Mouse (Mus musculus) thymus, postnatal 14 days (tissue): ENCODE data around the gene Trim56.
"Not testable (repeated sequence)": the region's sequence is repeated elsewhere in the genome, so short reads cannot be mapped to it uniquely, and the experiment has no call there.

Experiments
- DNase-seq: peaks from one replicate; pipeline ENCODE4 v3.0.0; 2021

Gene Trim56

DNA sequence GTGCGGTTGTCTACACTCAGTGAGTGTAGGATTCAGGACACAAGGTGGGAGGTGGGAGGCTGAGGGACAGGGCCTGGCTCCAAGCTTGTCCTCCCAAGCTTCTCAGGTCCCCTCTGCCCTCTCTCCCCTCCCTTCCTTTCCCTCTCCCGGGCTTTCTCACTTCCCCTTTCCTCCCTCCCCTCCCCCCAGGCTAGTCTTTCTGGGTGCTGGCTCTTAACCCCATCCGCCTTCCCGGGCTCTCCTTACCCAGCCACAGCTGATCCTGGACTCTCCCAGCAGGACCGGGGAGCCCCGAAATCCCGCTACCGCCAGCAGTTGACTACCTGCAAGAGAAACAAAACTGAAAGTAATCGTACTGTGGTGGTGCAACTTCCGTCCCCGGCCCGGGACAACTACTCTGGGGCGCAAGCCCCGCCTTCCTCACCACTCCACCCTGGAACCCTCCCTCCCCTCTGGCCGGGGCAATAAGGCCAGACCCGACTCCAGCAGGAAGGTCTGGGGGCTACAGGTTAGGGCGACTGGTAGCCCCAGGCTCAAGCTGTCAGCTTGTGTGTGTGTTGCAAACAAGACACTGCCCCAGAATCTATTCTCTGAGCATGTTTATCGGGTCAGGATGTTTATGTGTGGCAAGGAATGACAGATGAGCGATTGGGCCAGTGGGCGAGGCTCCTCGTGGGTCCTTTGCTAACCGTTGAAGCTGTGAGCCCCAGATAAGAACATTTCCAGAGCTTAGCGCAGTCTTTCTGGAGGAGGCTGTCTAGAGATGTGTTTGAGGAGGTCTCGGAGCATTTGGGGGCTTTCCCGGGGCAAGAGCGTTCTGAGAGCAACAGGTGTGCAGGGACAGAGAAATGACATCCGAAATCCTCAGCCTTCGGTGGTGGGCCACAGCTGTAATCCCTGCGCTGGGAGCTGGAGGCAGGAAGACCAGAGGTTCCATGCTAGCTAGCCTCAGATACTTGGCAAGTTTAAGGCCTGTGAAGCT lies at the start of gene Trim56:
Trim56 (minus strand) TSS at position 344 of the 982 bp plus-strand sequence.
- peak; percentile 87 for DNase-seq

- DNase-seq = no peak
Measured at GRCm38 (mm10) chr5:137161853-137162252, 45.8 kb upstream of the Trim56 start.

DNA sequence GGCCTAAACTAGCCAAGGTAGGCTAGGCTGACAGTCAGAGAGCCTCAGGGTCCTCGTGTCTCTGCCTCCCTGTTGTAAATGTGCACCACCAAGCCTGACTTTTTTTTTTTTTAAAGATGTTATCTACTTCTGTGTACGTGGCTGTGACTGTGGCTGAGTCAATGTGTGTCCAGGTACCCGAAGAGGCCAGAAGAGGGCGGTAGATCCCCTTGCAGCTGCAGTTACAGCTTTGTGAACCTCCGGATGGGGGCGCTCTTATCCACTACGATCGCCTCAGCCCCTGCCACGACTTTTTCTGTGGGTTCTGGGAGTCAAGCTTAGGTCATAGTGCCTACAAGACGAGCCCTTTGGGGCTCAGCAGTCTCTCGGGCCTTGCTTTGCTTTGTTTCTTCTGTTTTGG lies 43.5 kb upstream of the Trim56 start:
- peak; percentile 91 for DNase-seq

GRCm38 (mm10) chr5:137153289-137153688 lies 37.3 kb upstream of the Trim56 start:
- DNase-seq = no peak

DNA sequence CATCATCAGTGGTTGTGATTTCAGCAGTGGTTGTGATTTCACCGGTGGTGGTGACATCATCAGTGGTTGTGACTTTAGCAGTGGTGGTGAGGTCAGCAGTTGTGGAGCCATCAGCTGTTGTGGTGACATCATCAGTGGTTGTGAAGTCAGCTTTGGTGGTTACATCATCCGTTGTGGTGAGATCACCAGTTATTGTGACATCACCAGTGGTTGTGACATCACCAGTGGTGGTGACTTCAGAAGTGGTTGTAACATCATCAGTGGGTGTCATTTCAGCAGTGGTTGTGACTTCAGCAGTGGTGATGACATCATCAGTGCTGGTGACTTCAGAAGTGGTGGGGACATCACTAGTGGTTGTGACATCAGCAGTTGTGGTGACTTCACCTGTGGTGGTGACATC lies 36.6 kb upstream of the Trim56 start:
- no peak for DNase-seq

GRCm38 (mm10) chr5:137149272-137149882 lies 33.4 kb upstream of the Trim56 start, which contains the start of gene Muc3:
Gene Muc3 (minus strand): TSS chr5:137149322.
- not testable (repeated sequence) for DNase-seq

DNA sequence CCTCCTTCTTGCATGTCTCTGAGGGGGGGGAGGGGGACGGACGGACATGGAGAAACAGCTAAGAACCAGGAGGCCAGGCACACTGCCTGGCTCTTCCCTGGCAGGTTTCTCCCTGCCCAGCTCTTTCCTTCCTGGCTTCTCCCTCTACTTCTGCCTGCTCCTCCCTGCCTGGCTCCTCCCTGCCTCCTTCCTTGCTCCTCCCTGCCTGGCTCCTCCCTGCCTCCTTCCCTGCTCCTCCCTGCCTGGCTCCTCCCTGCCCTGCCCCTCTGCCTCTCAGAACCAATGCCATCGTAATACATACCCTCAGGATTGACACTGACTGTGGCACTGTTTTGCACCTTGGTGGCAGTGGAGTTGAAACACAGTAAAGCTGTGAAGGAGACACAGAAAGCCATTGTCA lies 24.8 kb upstream of the Trim56 start:
- no peak for DNase-seq

- DNase-seq = no peak
Measured at GRCm38 (mm10) chr5:137138977-137139376, 23.0 kb upstream of the Trim56 start.

DNA sequence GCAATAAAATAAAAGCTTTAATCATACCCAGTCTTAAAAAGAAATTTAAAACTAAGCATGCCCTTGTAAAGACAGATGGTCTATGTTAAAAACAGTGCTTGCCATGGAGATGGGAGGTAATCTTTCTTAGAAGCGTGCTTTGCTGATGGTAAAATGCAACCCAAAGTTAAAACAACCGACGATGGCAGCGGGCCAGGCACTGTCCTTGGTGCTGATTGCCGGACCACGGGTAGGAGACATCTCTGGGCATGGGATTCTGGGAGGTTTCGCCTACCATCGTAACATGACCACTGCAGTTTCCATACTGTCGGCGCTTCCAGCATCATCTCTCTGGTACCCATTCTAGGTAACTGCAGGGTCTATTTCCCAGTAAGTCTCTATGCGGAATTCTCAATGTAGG lies 18.9 kb upstream of the Trim56 start:
- DNase-seq = no peak

DNA sequence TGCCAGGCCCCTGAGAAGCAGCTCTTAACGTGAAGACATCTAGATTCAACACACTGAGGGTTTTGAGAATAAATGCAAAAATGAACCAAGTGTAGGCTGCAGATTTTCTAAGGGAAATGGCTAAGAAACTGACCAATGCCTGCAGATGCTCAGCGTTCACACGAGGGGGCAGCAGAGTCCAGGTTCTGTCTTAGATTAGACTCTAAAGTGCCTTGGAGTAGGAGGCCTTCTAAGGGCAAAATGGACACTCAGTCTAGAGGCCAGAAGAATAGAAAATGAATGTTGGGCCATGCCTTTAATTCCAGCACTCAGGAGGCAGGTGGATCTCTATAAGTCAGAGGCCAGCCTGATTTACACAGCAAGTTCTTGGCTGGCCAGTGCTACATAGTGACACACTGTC lies 15.5 kb upstream of the Trim56 start:
- DNase-seq = peak; percentile 56

GRCm38 (mm10) chr5:137129281-137129680 lies 13.3 kb upstream of the Trim56 start:
- DNase-seq = no peak

- DNase-seq = no peak
Measured at GRCm38 (mm10) chr5:137123516-137123915, 7.5 kb upstream of the Trim56 start.

DNA sequence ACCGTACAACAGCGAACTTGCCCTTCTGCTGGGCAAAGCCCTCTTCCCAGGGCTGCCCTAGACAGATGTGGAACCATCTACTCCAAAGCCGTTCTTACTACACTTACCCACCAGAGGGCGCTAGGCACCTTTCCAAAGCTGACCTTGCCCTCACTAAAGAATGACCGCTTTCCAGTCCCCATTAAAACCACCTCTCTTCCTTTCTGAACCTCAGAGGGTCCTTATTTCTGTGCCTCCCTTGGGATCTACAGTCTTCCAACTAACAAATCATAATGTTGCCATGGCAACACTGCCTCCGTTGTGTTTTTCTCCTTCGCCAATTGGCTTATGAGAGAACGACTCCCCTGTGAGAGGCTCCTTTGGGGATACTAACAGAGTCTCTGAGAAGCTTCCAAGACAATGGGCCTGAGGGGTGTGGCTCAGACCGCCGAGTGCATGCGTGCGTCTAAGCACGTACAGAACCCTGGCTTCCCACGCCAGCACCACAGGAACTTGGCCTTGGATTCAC lies 6.7 kb upstream of the Trim56 start:
- DNase-seq = peak; percentile 77

GRCm38 (mm10) chr5:137121280-137121679 lies 5.3 kb upstream of the Trim56 start:
- no peak for DNase-seq

- no peak for DNase-seq
Measured at GRCm38 (mm10) chr5:137118878-137119277, 2.9 kb upstream of the Trim56 start.

- not testable (repeated sequence) for DNase-seq
Measured at GRCm38 (mm10) chr5:137117994-137118393, 2.0 kb upstream of the Trim56 start.

DNA sequence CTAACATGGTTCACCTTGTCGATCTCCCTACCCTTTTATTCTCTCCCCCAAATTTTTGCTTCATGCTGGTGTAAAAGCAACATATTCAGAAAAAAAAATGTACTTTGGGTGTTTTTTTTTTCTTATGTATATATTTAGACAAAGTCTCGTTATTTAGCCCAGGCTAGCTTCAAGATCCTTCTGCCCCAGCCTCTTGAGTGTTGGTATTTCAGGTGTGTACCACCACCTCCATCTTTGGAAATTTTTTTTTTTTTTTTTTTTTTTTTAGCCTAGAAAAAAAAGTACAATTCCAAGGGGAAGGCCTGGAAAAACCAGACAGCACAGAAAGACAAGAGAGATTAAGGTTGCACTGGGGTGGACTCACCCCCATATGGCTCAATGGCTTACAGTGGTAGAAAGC lies 978 bp upstream of the Trim56 start:
- DNase-seq = no peak

- DNase-seq = peak; percentile 19
Measured at GRCm38 (mm10) chr5:137114891-137115561, 983 bp downstream of the Trim56 start.

- no peak for DNase-seq
Measured at GRCm38 (mm10) chr5:137111542-137112408, 4.2 kb downstream of the Trim56 start.

GRCm38 (mm10) chr5:137110863-137111262 lies 5.1 kb downstream of the Trim56 start:
- DNase-seq = no peak

- DNase-seq = no peak
Measured at GRCm38 (mm10) chr5:137109941-137110593, 5.9 kb downstream of the Trim56 start.

GRCm38 (mm10) chr5:137108111-137108510 lies 7.9 kb downstream of the Trim56 start:
- no peak for DNase-seq
